Mouse (Mus musculus): ENCODE results near the gene Bend4.

DNA sequence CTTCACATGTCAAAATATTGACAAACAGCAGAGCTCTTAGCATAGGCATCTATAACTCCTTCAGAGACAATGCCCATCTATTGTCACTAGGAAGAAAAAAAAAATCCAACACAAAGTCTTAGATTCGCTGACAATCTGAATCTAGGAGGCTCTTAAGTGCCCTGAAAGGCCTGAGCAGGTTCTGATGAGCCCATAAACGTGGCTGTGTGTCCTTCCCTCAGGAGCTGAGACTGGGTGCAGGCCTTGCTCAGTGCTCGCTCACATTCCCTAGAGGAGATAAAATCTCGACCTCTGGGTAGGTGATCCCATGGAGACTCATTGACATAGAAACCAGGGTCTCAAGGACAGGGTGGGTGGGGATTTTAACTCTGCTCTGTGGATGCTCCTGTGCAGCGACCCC is 2.1 kb downstream of the Bend4 start:
- TF ChIP-seq CTCF (IDR thresholded peaks at IDR 0.05; ENCODE audit: extremely low read depth, insufficient read depth, low read length): no peak
- no peak for TF ChIP-seq POLR2A (IDR thresholded peaks at IDR 0.05; ENCODE audit: extremely low read depth, insufficient read depth, low read length)
